Mouse (Mus musculus) cerebellum, adult 2 months (tissue): ENCODE data around the gene Insrr.

Experiments
- CTCF ChIP-seq: fragments of 200-500 bp; IDR thresholded peaks from 2 replicates; pipeline ENCODE4 v1.5.1; 2011; ENCODE audit warnings: low read depth, mild to moderate bottlenecking, control low read depth, low read length, moderate library complexity, borderline replicate concordance; ENCODE audit not compliant: insufficient read depth
- POLR2A ChIP-seq: fragments of 200-500 bp; IDR thresholded peaks from 2 replicates; pipeline ENCODE4 v1.6.1; 2011; ENCODE audit warnings: low read length, control low read depth, borderline replicate concordance; ENCODE audit not compliant: insufficient read depth

DNA sequence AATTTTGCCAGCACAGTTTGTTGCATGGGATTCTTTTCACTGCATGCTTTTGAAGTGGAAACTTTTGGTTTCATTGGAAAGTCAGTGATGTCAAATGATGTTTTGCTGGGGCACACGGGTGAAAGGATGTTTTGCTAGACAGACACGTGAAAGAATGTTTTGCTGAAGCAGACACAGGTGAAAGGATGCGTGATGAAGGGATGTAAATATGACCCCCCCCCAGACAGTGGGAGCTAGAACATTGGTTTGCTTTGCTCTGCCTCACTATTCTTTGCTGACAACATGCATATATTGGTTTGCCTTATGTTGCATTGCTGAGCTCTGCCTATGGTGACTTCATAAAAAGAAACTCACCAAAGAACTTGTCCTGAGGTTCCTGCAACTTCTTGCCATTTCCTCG lies 48.2 kb downstream of the Insrr start:
- TF ChIP-seq CTCF (no peak), POLR2A (no peak)
